Mouse (Mus musculus) gastrocnemius, postnatal 25 days (tissue): ENCODE measurements at regions not wholly inside any gene's neighbourhood (a gene's known extent, or its start where the extent isn't known, plus 50 kb on each side); places are given as distances from the start of the nearest gene placed in this dataset.

Experiments
- DNase-seq: peaks from one replicate; pipeline ENCODE4 v3.0.0; 2022

- DNase-seq: no peak
Measured at GRCm38 (mm10) chr8:128235527-128235926, 122.9 kb upstream of the Nrp1 start.

- no peak for DNase-seq
Measured at GRCm38 (mm10) chr8:128236097-128236496, 122.3 kb upstream of the Nrp1 start.

- no peak for DNase-seq
Measured at GRCm38 (mm10) chr8:128238948-128239347, 119.5 kb upstream of the Nrp1 start.

GRCm38 (mm10) chr8:128239783-128240182 lies 118.6 kb upstream of the Nrp1 start:
- DNase-seq: no peak

- no peak for DNase-seq
Measured at GRCm38 (mm10) chr8:128241200-128241599, 117.2 kb upstream of the Nrp1 start.

- no peak for DNase-seq
Measured at GRCm38 (mm10) chr8:128242465-128243251, 115.7 kb upstream of the Nrp1 start.

- DNase-seq: no peak
Measured at GRCm38 (mm10) chr8:128251723-128252122, 106.7 kb upstream of the Nrp1 start.

GRCm38 (mm10) chr8:128260836-128261235 lies 97.6 kb upstream of the Nrp1 start:
- DNase-seq: no peak

- DNase-seq: no peak
Measured at GRCm38 (mm10) chr8:128261367-128261766, 97.0 kb upstream of the Nrp1 start.

GRCm38 (mm10) chr8:128263251-128263947 lies 95.0 kb upstream of the Nrp1 start:
- DNase-seq: no peak

- peak; percentile 16 for DNase-seq
Measured at GRCm38 (mm10) chr8:128267261-128267660, 91.1 kb upstream of the Nrp1 start.

- no peak for DNase-seq
Measured at GRCm38 (mm10) chr8:128268010-128268409, 90.4 kb upstream of the Nrp1 start.

GRCm38 (mm10) chr8:128269546-128269945 lies 88.9 kb upstream of the Nrp1 start:
- no peak for DNase-seq

GRCm38 (mm10) chr8:128272866-128273344 lies 85.5 kb upstream of the Nrp1 start:
- DNase-seq: peak; percentile 38

GRCm38 (mm10) chr8:128276475-128276874 lies 81.9 kb upstream of the Nrp1 start:
- DNase-seq: no peak

GRCm38 (mm10) chr8:128282802-128283201 lies 75.6 kb upstream of the Nrp1 start:
- no peak for DNase-seq

- DNase-seq: no peak
Measured at GRCm38 (mm10) chr8:128283365-128283764, 75.0 kb upstream of the Nrp1 start.

GRCm38 (mm10) chr8:128284816-128285215 lies 73.6 kb upstream of the Nrp1 start:
- no peak for DNase-seq

GRCm38 (mm10) chr8:128290076-128290475 lies 68.3 kb upstream of the Nrp1 start:
- DNase-seq: no peak

- DNase-seq: no peak
Measured at GRCm38 (mm10) chr8:128292394-128292793, 66.0 kb upstream of the Nrp1 start.

- no peak for DNase-seq
Measured at GRCm38 (mm10) chr8:128296728-128297380, 61.5 kb upstream of the Nrp1 start.

GRCm38 (mm10) chr8:128302322-128302721 lies 56.1 kb upstream of the Nrp1 start:
- no peak for DNase-seq
